Mouse (Mus musculus): Measurements from ENCODE around the gene Cacna1b.

The Cacna1b gene

GRCm38 (mm10) chr2:24646452-24647146 is 116.4 kb downstream of the Cacna1b start:
- DNase-seq (ENCODE audit: low spot score): no peak

GRCm38 (mm10) chr2:24642834-24643233 is 120.1 kb downstream of the Cacna1b start:
- no peak for DNase-seq (ENCODE audit: low spot score)

GRCm38 (mm10) chr2:24638102-24638954 is 124.6 kb downstream of the Cacna1b start:
- no peak for DNase-seq (ENCODE audit: low spot score)

- no peak for DNase-seq (ENCODE audit: low spot score)
Measured at GRCm38 (mm10) chr2:24633645-24634044, 129.3 kb downstream of the Cacna1b start.

GRCm38 (mm10) chr2:24617141-24617540 is 145.8 kb downstream of the Cacna1b start:
- DNase-seq (ENCODE audit: low spot score): no peak

- DNase-seq (ENCODE audit: low spot score): no peak
Measured at GRCm38 (mm10) chr2:24609789-24610188, 153.2 kb downstream of the Cacna1b start.

- DNase-seq (ENCODE audit: low spot score): no peak
Measured at GRCm38 (mm10) chr2:24608765-24609138, 154.2 kb downstream of the Cacna1b start.

GRCm38 (mm10) chr2:24607905-24608764 is 154.8 kb downstream of the Cacna1b start:
- DNase-seq (ENCODE audit: low spot score): no peak

GRCm38 (mm10) chr2:24606531-24606930 is 156.4 kb downstream of the Cacna1b start:
- no peak for DNase-seq (ENCODE audit: low spot score)

GRCm38 (mm10) chr2:24605096-24605495 is 157.9 kb downstream of the Cacna1b start:
- no peak for DNase-seq (ENCODE audit: low spot score)

- DNase-seq (ENCODE audit: low spot score): no peak
Measured at GRCm38 (mm10) chr2:24589426-24589825, 173.5 kb downstream of the Cacna1b start.

GRCm38 (mm10) chr2:24587999-24588398 is 175.0 kb downstream of the Cacna1b start:
- DNase-seq (ENCODE audit: low spot score): no peak

- DNase-seq (ENCODE audit: low spot score): peak; percentile 35
Measured at GRCm38 (mm10) chr2:24574616-24575015, 188.3 kb downstream of the Cacna1b start.

- DNase-seq (ENCODE audit: low spot score): no peak
Measured at GRCm38 (mm10) chr2:24570917-24571316, 192.0 kb downstream of the Cacna1b start.

GRCm38 (mm10) chr2:24568555-24568954 is 194.4 kb downstream of the Cacna1b start:
- peak; percentile 10 for DNase-seq (ENCODE audit: low spot score)

- no peak for DNase-seq (ENCODE audit: low spot score)
Measured at GRCm38 (mm10) chr2:24562547-24563290, 200.2 kb downstream of the Cacna1b start.

- no peak for DNase-seq (ENCODE audit: low spot score)
Measured at GRCm38 (mm10) chr2:24561946-24562345, 201.0 kb downstream of the Cacna1b start.

- DNase-seq (ENCODE audit: low spot score): no peak
Measured at GRCm38 (mm10) chr2:24560201-24560600, 202.8 kb downstream of the Cacna1b start.

- no peak for DNase-seq (ENCODE audit: low spot score)
Measured at GRCm38 (mm10) chr2:24556347-24556746, 206.6 kb downstream of the Cacna1b start.

GRCm38 (mm10) chr2:24553962-24554361 is 209.0 kb downstream of the Cacna1b start:
- DNase-seq (ENCODE audit: low spot score): no peak
